Comparison of ENCODE assay signal across 7 mouse cellular contexts in genomic region chr11:22286885-22287512, GRCm38 (mm10). TPM values are rescaled to one million over a fixed set of nuclear protein-coding genes. Genes with fewer than 3 reads are reported as not detected.
DNase-seq lines count a peak whose midpoint lies in the region; ATAC-seq and TF ChIP-seq lines count a peak whose summit lies in the region.

No protein-coding gene starts in this region.

- peak overlapping the region; percentile 86 for H3K4me2 ChIP-seq in embryonic facial prominence, embryonic 13.5 days
- H3K4me2 ChIP-seq in limb, embryonic 12.5 days = peak overlapping the region; percentile 75
- H3K4me2 ChIP-seq in midbrain, embryonic 15.5 days = peak overlapping the region; percentile 65

- peak overlapping the region; percentile 88 for H3K9ac ChIP-seq in embryonic facial prominence, embryonic 13.5 days
- H3K9ac ChIP-seq in limb, embryonic 12.5 days (replicated peaks) = peak overlapping the region; percentile 84
- peak overlapping the region; percentile 75 for H3K9ac ChIP-seq in midbrain, embryonic 15.5 days

- no peak for TF ChIP-seq CTCF in kidney, adult 2 months (conservative IDR thresholded peaks at IDR 0.05; ENCODE audit: insufficient read depth, insufficient read length, low read depth, low read length)
- no peak for TF ChIP-seq CTCF in spleen, adult 2 months (IDR thresholded peaks at IDR 0.05; ENCODE audit: extremely low read depth, insufficient read depth, insufficient read length, insufficient replicate concordance)

- peak overlapping the region; percentile 74 for H3K4me3 ChIP-seq in embryonic facial prominence, embryonic 13.5 days
- H3K4me3 ChIP-seq in kidney, adult 2 months (ENCODE audit: insufficient read depth, low read depth, low read length) = peak overlapping the region; percentile 89
- H3K4me3 ChIP-seq in limb, embryonic 12.5 days (replicated peaks) = peak overlapping the region; percentile 76
- H3K4me3 ChIP-seq in midbrain, embryonic 15.5 days = peak overlapping the region; percentile 71
- peak overlapping the region; percentile 71 for H3K4me3 ChIP-seq in spleen, adult 2 months (ENCODE audit: extremely low read depth, insufficient read depth, insufficient read length)

- TF ChIP-seq POLR2A in kidney, adult 2 months (IDR thresholded peaks at IDR 0.05; ENCODE audit: low read depth, low read length) = peak; percentile 91
- TF ChIP-seq POLR2A in spleen, adult 2 months (IDR thresholded peaks at IDR 0.05; ENCODE audit: low read depth, low read length) = no peak

- 2% methylated on average over 43 of the region's 43 CpGs for WGBS in embryonic facial prominence, embryonic 13.5 days
- 2% methylated on average over 41 of the region's 43 CpGs for WGBS in kidney, adult 2 months
- WGBS in limb, embryonic 12.5 days = under 1% methylated on average over 41 of the region's 43 CpGs
- WGBS in midbrain, embryonic 15.5 days = under 1% methylated on average over 31 of the region's 43 CpGs
- 3% methylated on average over 42 of the region's 43 CpGs for WGBS in spleen, adult 2 months

- no peaks in the 10 kb centered on the region for H3K9me3 ChIP-seq in embryonic facial prominence, embryonic 13.5 days
- H3K9me3 ChIP-seq in limb, embryonic 12.5 days = no peaks in the 10 kb centered on the region
- no peaks in the 10 kb centered on the region for H3K9me3 ChIP-seq in midbrain, embryonic 15.5 days

- peak; percentile 96 for DNase-seq in adrenal gland, postnatal 36 days
- DNase-seq in heart, adult 18-20 months = peak; percentile 98
- peak; percentile 98 for DNase-seq in kidney, adult 2 months
- peak; percentile 81 to 92 for DNase-seq in spleen, adult 2 months (ENCODE audit: low read depth in 1 of 2, low spot score in 2 of 2)

- H3K27me3 ChIP-seq in embryonic facial prominence, embryonic 13.5 days = no peaks in the 10 kb centered on the region
- no peaks in the 10 kb centered on the region for H3K27me3 ChIP-seq in kidney, adult 2 months (replicated peaks; ENCODE audit: control insufficient read depth, insufficient read depth, low read length)
- H3K27me3 ChIP-seq in limb, embryonic 12.5 days = no peaks in the 10 kb centered on the region
- no peaks in the 10 kb centered on the region for H3K27me3 ChIP-seq in midbrain, embryonic 15.5 days (replicated peaks)
- no peaks in the 10 kb centered on the region; the same call in 1 of the 2 replicates for H3K27me3 ChIP-seq in spleen, adult 2 months (ENCODE audit: control insufficient read depth, insufficient read depth, low read length)

- H3K36me3 ChIP-seq in embryonic facial prominence, embryonic 13.5 days = peaks cover 16% of the 10 kb centered on the region
- no peaks in the 10 kb centered on the region for H3K36me3 ChIP-seq in kidney, adult 2 months (ENCODE audit: control insufficient read depth, insufficient read depth, low read length)
- H3K36me3 ChIP-seq in limb, embryonic 12.5 days = peaks cover 15% of the 10 kb centered on the region; the same call in 1 of the 2 replicates
- peaks cover 4% of the 10 kb centered on the region for H3K36me3 ChIP-seq in midbrain, embryonic 15.5 days (replicated peaks)
- no peaks in the 10 kb centered on the region for H3K36me3 ChIP-seq in spleen, adult 2 months (ENCODE audit: control insufficient read depth, insufficient read depth, low read length)

- peak; percentile 100 for ATAC-seq in embryonic facial prominence, embryonic 13.5 days (ENCODE audit: insufficient number of reproducible peaks, insufficient read depth, low FRiP score, low TSS enrichment, low read depth)
- ATAC-seq in limb, embryonic 12.5 days (ENCODE audit: insufficient number of reproducible peaks, insufficient read depth, low FRiP score, low TSS enrichment, low read depth) = peak; percentile 100
- ATAC-seq in midbrain, embryonic 15.5 days (replicated peaks) = peak; percentile 100

- H3K4me1 ChIP-seq in embryonic facial prominence, embryonic 13.5 days = peaks cover 27% of the 10 kb centered on the region
- no peaks in the 10 kb centered on the region; the same call in 1 of the 2 replicates for H3K4me1 ChIP-seq in kidney, adult 2 months (ENCODE audit: control insufficient read depth, insufficient read depth, low read length)
- peaks cover 13% of the 10 kb centered on the region for H3K4me1 ChIP-seq in limb, embryonic 12.5 days (replicated peaks)
- H3K4me1 ChIP-seq in midbrain, embryonic 15.5 days = peaks cover 33% of the 10 kb centered on the region
- H3K4me1 ChIP-seq in spleen, adult 2 months (ENCODE audit: control insufficient read depth, insufficient read depth, insufficient read length) = 0 out of 2 replicates have a peak, but pooled peaks cover 4% of the 10 kb centered on the region

- H3K27ac ChIP-seq in embryonic facial prominence, embryonic 13.5 days = peak overlapping the region; percentile 97
- H3K27ac ChIP-seq in kidney, adult 2 months (ENCODE audit: insufficient read depth, low read depth, low read length) = peak overlapping the region; percentile 93
- H3K27ac ChIP-seq in limb, embryonic 12.5 days = peak overlapping the region; percentile 89
- H3K27ac ChIP-seq in midbrain, embryonic 15.5 days = peak overlapping the region; percentile 95
- H3K27ac ChIP-seq in spleen, adult 2 months (ENCODE audit: insufficient read depth, low read length) = no peak overlapping the region

RNA-seq across cellular contexts. Expression of gene Ehbp1, which starts 55.1 kb away (rescaled TPM):
- total RNA-seq in adrenal gland, postnatal 36 days (2021) = 10 to 100 TPM; 20.5 to 23.2 TPM
- 17.6 and 19.3 TPM in 2 replicates for polyA plus RNA-seq in embryonic facial prominence, embryonic 13.5 days (2015; fragmentation: Nextera tagmentation; extraction: Ambion mirVana)
- total RNA-seq in heart, adult 18-20 months (2021) = 100 to 1,000 TPM; 108 to 116 TPM
- polyA plus RNA-seq in kidney, adult 2 months (2012; rRNA removed) = 1.6 and 2.5 TPM in 2 replicates
- polyA plus RNA-seq in limb, embryonic 12.5 days (2016; fragmentation: Nextera tagmentation; extraction: Ambion mirVana) = 11.8 and 13.1 TPM in 2 replicates
- polyA plus RNA-seq in midbrain, embryonic 15.5 days (2015; fragmentation: Nextera tagmentation; extraction: Ambion mirVana) = 23.2 and 26.1 TPM in 2 replicates
- 0.31 and 0.36 TPM in 2 replicates for polyA plus RNA-seq in spleen, adult 2 months (2012; rRNA removed)
